Mouse (Mus musculus) adrenal gland, adult 8-10 months (tissue): Measurements from ENCODE around the gene Rapgef2. TPM values are rescaled to one million over a fixed set of nuclear protein-coding genes. Genes with fewer than 3 reads are reported as not detected.
A peak's percentile ranks its signal among the peaks of the same experiment; 100 is the strongest.

Experiments
- DNase-seq: peaks from one replicate; pipeline ENCODE4 v3.0.0; 2022
- total RNA-seq, 4 experiments: library from RNA; stranded (reverse); gene quantifications; 2 replicates each; pipeline ENCODE4 v1.2.4; 2022

Gene Rapgef2
- total RNA-seq, result 10 to 100 TPM; 21.3 to 32.2 (median 26.2) TPM

GRCm38 (mm10) chr3:79286376-79287107, at the start of gene Rapgef2:
TSS of gene Rapgef2 (minus strand) at chr3:79286517.
- DNase-seq, result peak; percentile 71

- DNase-seq, result no peak
Measured at GRCm38 (mm10) chr3:79333643-79334200, 47.4 kb upstream of the Rapgef2 start.

- peak; percentile 3 for DNase-seq
Measured at GRCm38 (mm10) chr3:79333051-79333450, 46.7 kb upstream of the Rapgef2 start.

GRCm38 (mm10) chr3:79329691-79330315, 43.5 kb upstream of the Rapgef2 start:
- no peak for DNase-seq

GRCm38 (mm10) chr3:79324697-79325526, 38.6 kb upstream of the Rapgef2 start:
- DNase-seq, result no peak

GRCm38 (mm10) chr3:79314006-79314698, 27.8 kb upstream of the Rapgef2 start:
- no peak for DNase-seq

GRCm38 (mm10) chr3:79311895-79312294, 25.6 kb upstream of the Rapgef2 start:
- DNase-seq, result no peak

GRCm38 (mm10) chr3:79310184-79310583, 23.9 kb upstream of the Rapgef2 start:
- no peak for DNase-seq

GRCm38 (mm10) chr3:79308605-79309004, 22.3 kb upstream of the Rapgef2 start:
- DNase-seq, result no peak

- no peak for DNase-seq
Measured at GRCm38 (mm10) chr3:79299401-79299800, 13.1 kb upstream of the Rapgef2 start.

- no peak for DNase-seq
Measured at GRCm38 (mm10) chr3:79297281-79297680, 11.0 kb upstream of the Rapgef2 start.

GRCm38 (mm10) chr3:79296586-79296985, 10.3 kb upstream of the Rapgef2 start:
- DNase-seq, result no peak

- no peak for DNase-seq
Measured at GRCm38 (mm10) chr3:79296049-79296448, 9.7 kb upstream of the Rapgef2 start.

GRCm38 (mm10) chr3:79294701-79295100, 8.4 kb upstream of the Rapgef2 start:
- DNase-seq, result no peak

- no peak for DNase-seq
Measured at GRCm38 (mm10) chr3:79293023-79293422, 6.7 kb upstream of the Rapgef2 start.

GRCm38 (mm10) chr3:79289050-79289449, 2.7 kb upstream of the Rapgef2 start:
- no peak for DNase-seq

- DNase-seq, result no peak
Measured at GRCm38 (mm10) chr3:79287699-79288458, 1.6 kb upstream of the Rapgef2 start.

GRCm38 (mm10) chr3:79287108-79287576, 825 bp upstream of the Rapgef2 start:
- peak; percentile 95 for DNase-seq

GRCm38 (mm10) chr3:79286031-79286375, 314 bp downstream of the Rapgef2 start:
- no peak for DNase-seq

GRCm38 (mm10) chr3:79285097-79285675, 1.1 kb downstream of the Rapgef2 start:
- DNase-seq, result no peak

GRCm38 (mm10) chr3:79283976-79284375, 2.3 kb downstream of the Rapgef2 start:
- DNase-seq, result no peak
